Mouse (Mus musculus) E14TG2a.4 (cell line): ENCODE results near the gene Alg12.

Experiments
- CTCF ChIP-seq: conservative IDR thresholded peaks from 2 replicates; pipeline ENCODE4 v1.5.1; 2014; ENCODE audit warnings: low read length
- NANOG ChIP-seq: IDR thresholded peaks from 2 replicates; pipeline ENCODE4 v1.6.1; 2014; ENCODE audit warnings: borderline replicate concordance, low read length, mixed read lengths
- POU5F1 ChIP-seq: IDR thresholded peaks from 2 replicates; pipeline ENCODE4 v1.6.1; 2014; ENCODE audit warnings: low read length, borderline replicate concordance

- TF ChIP-seq CTCF (no peak), NANOG (no peak), POU5F1 (no peak)
These were observed 44.6 kb upstream of the Alg12 start for GRCm38 (mm10) chr15:88863695-88864231.
